Mouse (Mus musculus): ENCODE results near the gene Bud23. TPM values are rescaled to one million over a fixed set of nuclear protein-coding genes. Genes with fewer than 3 reads are reported as not detected.

Gene Bud23
- 10.2 TPM for polyA plus RNA-seq (2014; fragmentation: Illumina TruSeq; extraction: RNeasy Lipid Tissue Mini Kit (QIAGEN cat#74804))

DNA sequence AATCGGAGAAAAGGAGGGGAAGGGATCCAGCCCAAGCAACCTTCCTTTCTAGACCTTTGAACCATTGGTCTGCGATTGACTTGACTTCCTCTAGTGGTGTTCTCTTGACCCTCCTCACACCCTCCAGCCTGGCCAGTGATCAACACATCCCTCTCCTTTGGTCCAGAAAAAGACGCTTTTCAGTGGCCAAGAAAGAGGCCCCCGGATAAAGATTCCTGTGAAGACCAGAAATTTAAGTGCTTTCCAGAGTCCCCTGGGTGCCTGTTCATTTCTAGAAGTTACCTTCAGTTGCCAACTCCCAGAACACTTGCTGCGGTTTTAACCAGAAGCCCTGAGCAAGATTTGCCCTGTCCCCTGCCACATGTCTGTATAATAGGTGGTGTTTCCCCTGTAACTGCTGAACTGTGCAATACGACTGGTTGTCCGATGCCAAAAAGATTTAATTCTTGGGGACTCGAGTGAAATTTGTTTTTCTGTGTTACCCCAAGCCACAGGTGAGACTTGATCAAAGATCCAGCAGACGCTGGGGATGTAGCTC is at the start of gene Bud23:
Bud23 (minus strand) TSS at position 51 of the 538 bp plus-strand sequence.

GRCm38 (mm10) chr5:135089653-135090052 is 24.9 kb upstream of the Bud23 start, which contains the start of gene Mlxipl:
Gene Mlxipl, plus strand, starts transcription at chr5:135089890.

GRCm38 (mm10) chr5:135077564-135078481 is 13.1 kb upstream of the Bud23 start, which contains the start of gene Vps37d:
Gene Vps37d, minus strand, starts transcription at chr5:135078266.

GRCm38 (mm10) chr5:135063629-135064381 is 954 bp downstream of the Bud23 start, which contains the start of gene Dnajc30:
Gene Dnajc30, plus strand, starts transcription at chr5:135064202.

DNA sequence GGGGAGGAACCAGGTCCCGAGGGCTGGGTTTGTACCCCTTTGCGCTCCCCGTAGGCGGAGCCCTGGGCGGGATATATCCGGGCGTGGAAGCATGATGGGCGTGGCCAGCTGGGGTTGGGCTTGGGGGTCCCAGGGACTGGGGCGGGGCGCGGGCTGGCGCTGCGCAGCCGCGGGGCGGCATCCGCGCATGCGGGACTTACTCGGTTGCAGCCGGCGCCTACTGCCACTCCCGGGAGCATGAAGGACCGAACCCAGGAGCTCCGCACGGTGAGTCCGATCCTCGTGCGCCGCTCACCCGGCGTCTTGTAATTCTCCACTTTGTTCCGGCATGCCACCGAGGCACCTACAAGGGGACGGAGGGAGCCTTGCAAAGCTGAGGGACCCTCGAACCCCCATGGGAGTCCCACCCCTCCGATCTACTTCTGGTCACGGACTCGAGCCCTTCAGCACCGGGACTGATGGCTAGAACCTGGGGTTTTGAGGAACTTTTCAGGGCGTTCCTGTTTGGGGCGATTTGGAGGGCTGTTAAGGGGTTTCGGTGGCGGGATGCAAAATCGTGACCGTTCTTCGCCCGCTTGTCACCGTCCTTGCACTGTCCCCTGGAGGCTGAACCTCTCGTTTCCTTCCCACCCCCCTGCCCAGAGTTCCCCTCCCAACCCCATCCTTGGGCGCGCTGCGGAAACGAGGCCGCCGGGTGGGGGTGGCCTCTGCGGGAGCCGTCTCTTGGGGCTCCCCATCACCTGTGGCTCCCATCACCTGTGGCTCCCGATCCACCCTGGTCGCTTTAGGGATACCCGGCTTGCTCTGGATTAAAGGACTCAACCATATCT is 41.2 kb downstream of the Bud23 start, which contains the start of gene Stx1a:
Stx1a (plus strand) TSS at position 139 of the 830 bp plus-strand sequence.

DNA sequence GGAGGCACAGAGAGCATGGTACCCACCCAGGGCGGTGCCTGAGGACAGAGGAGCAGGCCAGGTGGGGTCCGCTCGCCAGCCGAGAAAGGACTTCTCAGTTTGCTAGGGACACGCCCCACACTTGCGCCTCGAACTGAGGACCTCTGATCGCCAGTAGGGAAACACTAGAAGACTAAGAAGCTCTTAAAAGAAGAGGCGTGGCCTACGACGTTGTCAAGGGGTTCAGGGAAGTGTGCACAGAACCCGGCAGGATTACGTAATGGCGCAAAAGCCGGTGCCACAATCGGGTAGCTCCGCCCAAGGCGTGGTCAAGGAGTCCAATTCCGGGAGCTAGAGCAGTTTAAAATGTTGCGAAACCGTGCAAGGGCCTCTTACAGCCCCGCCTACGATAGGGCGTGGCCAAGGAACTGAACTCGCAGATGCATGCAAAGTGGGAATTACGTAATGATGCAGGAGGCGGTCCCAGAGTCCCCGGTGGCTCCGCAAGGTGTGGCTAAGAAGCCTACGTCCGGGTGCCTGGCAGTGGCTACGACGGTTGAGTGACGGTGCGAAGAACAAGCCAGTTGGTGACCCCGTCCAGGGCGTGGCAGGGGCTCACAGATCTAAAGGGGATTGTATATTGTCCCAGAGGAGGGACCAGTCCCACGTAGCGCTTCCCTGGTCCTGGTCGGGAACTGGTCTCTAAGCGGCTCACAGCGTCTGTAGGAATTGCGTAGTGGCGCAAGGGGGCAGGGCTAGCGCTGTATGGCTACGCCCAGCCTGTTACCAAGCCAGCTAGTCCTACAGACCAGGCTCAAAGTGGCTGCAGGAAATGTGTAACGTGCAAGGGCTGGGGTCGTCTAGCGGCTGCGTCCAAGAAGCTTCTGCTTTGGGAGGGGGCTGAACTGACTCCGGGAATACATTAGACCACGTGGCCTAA is 55.8 kb downstream of the Bud23 start, which contains the start of gene Abhd11:
Abhd11 (plus strand) TSS at position 482 of the 919 bp plus-strand sequence.

Other genes starting within 250 kb of the Bud23 start
- not detected for gene Tmem270, start 158.2 kb downstream of the Bud23 start, polyA plus RNA-seq (2014; fragmentation: Illumina TruSeq; extraction: RNeasy Lipid Tissue Mini Kit (QIAGEN cat#74804))
- gene Cldn13, start 149.4 kb downstream of the Bud23 start, polyA plus RNA-seq (2014; fragmentation: Illumina TruSeq; extraction: RNeasy Lipid Tissue Mini Kit (QIAGEN cat#74804)), result not detected
- 10.4 TPM for gene Mettl27, start 132.6 kb downstream of the Bud23 start, polyA plus RNA-seq (2014; fragmentation: Illumina TruSeq; extraction: RNeasy Lipid Tissue Mini Kit (QIAGEN cat#74804))
- gene Cldn4, start 118.0 kb downstream of the Bud23 start, polyA plus RNA-seq (2014; fragmentation: Illumina TruSeq; extraction: RNeasy Lipid Tissue Mini Kit (QIAGEN cat#74804)), result not detected
- gene Cldn3, start 78.7 kb downstream of the Bud23 start, polyA plus RNA-seq (2014; fragmentation: Illumina TruSeq; extraction: RNeasy Lipid Tissue Mini Kit (QIAGEN cat#74804)), result not detected
- gene Abhd11, start 55.8 kb downstream of the Bud23 start, polyA plus RNA-seq (2014; fragmentation: Illumina TruSeq; extraction: RNeasy Lipid Tissue Mini Kit (QIAGEN cat#74804)), result 2.2 TPM
- gene Stx1a, start 41.5 kb downstream of the Bud23 start, polyA plus RNA-seq (2014; fragmentation: Illumina TruSeq; extraction: RNeasy Lipid Tissue Mini Kit (QIAGEN cat#74804)), result not detected
- 8.9 TPM for gene Dnajc30, start 757 bp downstream of the Bud23 start, polyA plus RNA-seq (2014; fragmentation: Illumina TruSeq; extraction: RNeasy Lipid Tissue Mini Kit (QIAGEN cat#74804))
- 0.31 TPM for gene Vps37d, start 13.3 kb upstream of the Bud23 start, polyA plus RNA-seq (2014; fragmentation: Illumina TruSeq; extraction: RNeasy Lipid Tissue Mini Kit (QIAGEN cat#74804))
- gene Mlxipl, start 24.9 kb upstream of the Bud23 start, polyA plus RNA-seq (2014; fragmentation: Illumina TruSeq; extraction: RNeasy Lipid Tissue Mini Kit (QIAGEN cat#74804)), result 0.60 TPM
- gene Tbl2, start 84.7 kb upstream of the Bud23 start, polyA plus RNA-seq (2014; fragmentation: Illumina TruSeq; extraction: RNeasy Lipid Tissue Mini Kit (QIAGEN cat#74804)), result 8.5 TPM
- 11.5 TPM for gene Bcl7b, start 103.3 kb upstream of the Bud23 start, polyA plus RNA-seq (2014; fragmentation: Illumina TruSeq; extraction: RNeasy Lipid Tissue Mini Kit (QIAGEN cat#74804))
- gene Baz1b, start 122.3 kb upstream of the Bud23 start, polyA plus RNA-seq (2014; fragmentation: Illumina TruSeq; extraction: RNeasy Lipid Tissue Mini Kit (QIAGEN cat#74804)), result 77.9 TPM
- gene Fzd9, start 186.3 kb upstream of the Bud23 start, polyA plus RNA-seq (2014; fragmentation: Illumina TruSeq; extraction: RNeasy Lipid Tissue Mini Kit (QIAGEN cat#74804)), result not detected

All from ovary, adult 10 weeks (tissue).